Mouse (Mus musculus): Measurements from ENCODE around the gene Gpd2.

Gene Gpd2

DNA sequence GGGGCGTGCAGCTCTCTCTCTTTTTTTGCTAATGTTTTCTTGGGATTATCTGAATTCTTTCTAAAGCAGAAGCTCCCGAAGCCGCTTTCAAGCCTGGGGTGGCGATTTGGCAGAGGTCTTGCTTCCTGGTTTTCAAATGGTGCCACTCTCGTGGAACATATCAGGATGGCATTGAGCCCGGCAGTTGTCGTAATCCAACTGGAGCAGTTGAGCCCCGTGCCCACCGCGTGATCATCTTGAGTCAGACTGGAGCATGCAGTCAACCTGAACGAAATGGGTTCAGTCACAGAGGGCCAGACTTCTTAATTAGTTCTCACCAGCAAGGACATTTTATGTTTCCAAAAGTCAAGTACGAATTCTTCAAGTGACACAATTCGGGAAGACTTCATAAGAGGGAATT, 158.6 kb downstream of the Gpd2 start:
- DNase-seq: no peak

- DNase-seq: no peak
Observed at GRCm38 (mm10) chr2:57397727-57398126, 160.3 kb downstream of the Gpd2 start.

GRCm38 (mm10) chr2:57407414-57408019, 170.1 kb downstream of the Gpd2 start:
- no peak for DNase-seq

DNA sequence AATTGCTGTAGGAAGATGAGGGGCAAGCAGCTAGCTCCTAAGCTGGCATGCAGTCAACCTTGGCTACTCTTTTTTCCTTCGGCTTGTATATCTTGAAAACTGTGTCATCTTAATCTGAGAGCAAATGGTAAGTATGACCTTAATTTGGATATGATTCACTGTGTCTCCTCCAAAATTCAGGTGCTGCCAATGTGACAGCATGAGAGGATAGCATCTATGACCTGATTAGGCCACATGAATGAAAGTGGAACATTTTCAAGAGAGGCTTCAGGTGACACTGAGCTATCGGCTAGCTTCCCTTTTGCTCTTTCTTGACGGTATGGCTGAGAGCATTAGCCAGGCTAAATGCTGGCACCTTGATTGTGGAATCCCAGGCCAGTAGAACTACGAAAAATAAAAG, 171.0 kb downstream of the Gpd2 start:
- DNase-seq: no peak

DNA sequence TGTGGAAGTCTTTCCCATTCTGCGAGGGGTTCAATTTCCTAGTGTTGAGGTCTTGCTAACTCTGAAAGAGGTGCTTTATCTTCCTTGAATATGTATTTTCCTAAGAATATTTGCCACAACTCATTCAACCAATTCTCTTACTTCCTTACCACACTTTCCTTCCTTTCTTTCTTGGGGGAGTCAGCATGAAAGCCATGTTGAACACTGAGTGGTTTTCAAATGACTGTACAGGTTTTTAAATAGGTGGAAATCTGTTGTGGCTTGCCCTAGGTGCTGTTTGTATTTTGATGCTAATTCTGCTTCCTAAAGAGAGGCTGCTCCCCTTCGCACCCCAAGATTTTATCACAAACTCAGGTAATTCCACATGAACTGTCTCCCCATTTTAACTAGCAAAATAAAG, 174.1 kb downstream of the Gpd2 start:
- no peak for DNase-seq

GRCm38 (mm10) chr2:57414550-57415160, 177.2 kb downstream of the Gpd2 start:
- no peak for DNase-seq

DNA sequence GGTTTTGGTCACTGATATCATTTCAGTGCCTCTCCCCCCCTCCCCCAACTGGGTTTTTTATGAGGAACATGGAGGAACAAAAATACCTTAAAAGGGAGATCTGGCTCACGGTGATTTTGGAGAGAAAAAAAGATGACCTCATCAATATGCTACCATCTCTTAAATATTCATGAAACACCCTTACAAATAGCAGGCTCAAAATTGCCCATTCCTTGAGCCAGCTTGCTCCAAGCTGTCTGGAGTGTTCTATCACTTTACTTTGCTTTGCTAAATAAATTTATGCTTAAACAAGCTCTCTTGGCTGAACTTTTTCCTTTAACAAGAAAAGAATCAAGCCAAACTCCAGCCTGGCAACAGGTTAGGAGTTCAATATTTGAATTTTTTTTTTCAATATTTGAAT, 179.3 kb downstream of the Gpd2 start:
- no peak for DNase-seq
